Mouse (Mus musculus) liver, postnatal 0 days (tissue): Measurements from ENCODE around the gene Ms4a4d.

Experiments
- CTCF ChIP-seq: sonication (generic); IDR thresholded peaks from 2 replicates; pipeline ENCODE4 v1.5.1; 2016; ENCODE audit warnings: antibody characterized with exemption, low read depth
- EP300 ChIP-seq: IDR thresholded peaks from 2 replicates; pipeline ENCODE4 v1.6.1; 2016; ENCODE audit warnings: antibody characterized with exemption, low read depth, mild to moderate bottlenecking

DNA sequence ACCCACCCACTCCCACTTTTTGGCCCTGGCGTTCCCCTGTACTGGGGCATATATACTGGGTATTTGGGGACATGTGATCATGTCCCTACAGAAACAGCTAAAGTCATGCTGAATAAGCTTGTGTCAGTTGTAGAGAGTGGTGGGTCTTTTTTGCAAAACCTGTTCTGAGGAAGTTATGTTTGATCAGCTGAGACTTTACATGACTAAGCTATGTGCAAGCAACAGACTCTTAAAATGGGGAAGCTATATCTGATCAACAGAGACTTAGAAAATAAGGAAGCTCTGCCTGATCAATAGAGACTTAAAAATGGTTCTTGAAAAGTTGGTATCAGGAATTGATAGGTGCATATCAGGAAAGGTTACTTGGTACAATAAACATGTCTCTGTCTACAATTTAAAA is 3.2 kb upstream of the Ms4a4d start:
- TF ChIP-seq CTCF, result no peak
- TF ChIP-seq EP300, result no peak
